In the genomic region with DNA sequence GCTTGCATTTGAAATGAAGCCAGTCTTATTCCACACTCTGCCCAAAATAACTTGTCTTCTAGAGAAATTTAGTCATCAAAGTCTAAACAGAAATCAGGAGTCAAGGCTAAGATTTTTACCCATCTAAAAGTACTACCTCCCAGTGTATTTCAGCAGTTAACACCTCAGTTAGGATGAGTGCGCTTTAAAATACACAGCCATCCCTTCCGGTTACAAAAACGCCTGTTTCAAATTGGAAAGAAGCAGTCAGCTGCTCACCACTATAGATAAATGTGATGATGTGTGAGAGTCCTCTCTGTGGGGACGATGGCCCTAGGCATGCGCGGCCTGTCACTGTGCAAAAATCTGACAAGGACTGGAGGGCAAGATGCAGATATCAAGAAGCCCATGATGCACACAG, we compare ENCODE assay signal across 7 mouse cellular contexts.
"Had no signal": no experiment of that assay in that cellular context is flagged by ENCODE, and none has a peak within 500 bp of the region (broad histone marks: within the 10 kb centered on the region; RNA-seq: fewer than 3 reads in every experiment).

No protein-coding gene starts in this region.

- DNase-seq: kidney, adult 8-10 months; kidney, postnatal 25 days; layer of hippocampus, adult 9-11 months; layer of hippocampus, postnatal 36 days; liver, embryonic 13.5 days; lung, adult 18-20 months; thymus, postnatal 36 days had no signal
